Mouse (Mus musculus): ENCODE results near the gene Blnk. TPM values are rescaled to one million over a fixed set of nuclear protein-coding genes. Genes with fewer than 3 reads are reported as not detected.
A peak's percentile ranks its signal among the peaks of the same experiment; 100 is the strongest.

Gene Blnk
- polyA plus RNA-seq, 1 experiment from 2014 or later = 22.6 TPM

DNA sequence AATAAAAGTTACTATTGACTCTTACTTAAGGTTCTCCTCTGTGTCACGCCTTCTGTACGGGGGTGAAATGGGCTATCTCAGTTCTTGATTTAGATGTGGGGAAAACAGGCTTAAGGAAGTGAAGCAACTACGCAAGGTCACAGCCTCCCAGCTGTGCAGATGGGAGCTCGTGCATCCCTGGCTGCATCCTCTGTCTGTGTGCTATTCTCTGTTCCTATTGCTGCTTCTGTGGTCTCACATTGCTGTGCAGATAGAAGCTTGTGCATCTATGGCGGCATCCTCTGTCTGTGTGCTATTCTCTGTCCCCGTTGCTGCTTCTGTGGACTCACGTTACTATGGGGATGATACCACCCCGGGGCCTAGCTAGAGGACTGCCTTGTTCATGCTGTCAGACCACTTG, 32.2 kb upstream of the Blnk start:
- H3K27me3 ChIP-seq (replicated peaks; ENCODE audit: control insufficient read depth, insufficient read depth, low read length) = no peaks in the 10 kb centered on the region
- no peaks in the 10 kb centered on the region for H3K9me3 ChIP-seq (ENCODE audit: control insufficient read depth, low read length)
- H3K27ac ChIP-seq (ENCODE audit: low read length) = no peak overlapping the region
- H3K4me2 ChIP-seq (ENCODE audit: low read depth, low read length) = no peak overlapping the region
- no peak overlapping the region for H3K4me3 ChIP-seq (ENCODE audit: low read length)
- WGBS = 81% methylated on average over 8 of the region's 8 CpGs
- no peaks in the 10 kb centered on the region for H3K36me3 ChIP-seq (ENCODE audit: control insufficient read depth, insufficient read depth, low read length)
- no peak overlapping the region for H3K9ac ChIP-seq (ENCODE audit: low read depth, low read length)
- no peaks in the 10 kb centered on the region for H3K4me1 ChIP-seq (ENCODE audit: control insufficient read depth, insufficient read depth, low read length)
- ATAC-seq = no peak

GRCm38 (mm10) chr19:41022244-41022643, 27.9 kb upstream of the Blnk start:
- no peak for ATAC-seq
- Histone ChIP-seq H3K9me3 (ENCODE audit: control insufficient read depth, low read length) (no peaks in the 10 kb centered on the region), H3K4me3 (ENCODE audit: low read length) (no peak overlapping the region), H3K27ac (ENCODE audit: low read length) (no peak overlapping the region), H3K4me1 (ENCODE audit: control insufficient read depth, insufficient read depth, low read length) (no peaks in the 10 kb centered on the region), H3K36me3 (ENCODE audit: control insufficient read depth, insufficient read depth, low read length) (no peaks in the 10 kb centered on the region), H3K9ac (ENCODE audit: low read depth, low read length) (no peak overlapping the region), H3K4me2 (ENCODE audit: low read depth, low read length) (no peak overlapping the region), H3K27me3 (replicated peaks; ENCODE audit: control insufficient read depth, insufficient read depth, low read length) (no peaks in the 10 kb centered on the region)
- 81% methylated on average over 4 of the region's 4 CpGs for WGBS

DNA sequence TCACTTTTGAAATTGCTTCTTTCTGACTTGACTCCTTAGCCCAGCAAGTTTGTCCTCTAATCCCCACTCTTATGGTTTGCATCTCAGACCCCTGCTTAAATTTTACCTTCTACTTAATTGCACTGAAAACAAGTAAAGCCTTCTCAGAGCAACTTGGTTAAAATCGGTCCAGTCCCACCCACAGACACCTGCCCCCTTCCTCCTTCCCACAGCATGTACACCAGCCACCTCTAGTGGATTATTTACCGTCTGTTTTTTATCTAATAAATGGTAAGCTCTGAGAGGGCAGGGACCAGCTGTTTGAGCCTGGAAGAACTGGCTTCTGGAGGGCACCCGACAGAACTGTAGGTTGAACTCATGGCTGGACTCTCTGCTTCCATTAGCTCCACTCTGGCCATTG, 26.2 kb upstream of the Blnk start:
- 57% methylated on average over 3 of the region's 3 CpGs for WGBS
- Histone ChIP-seq H3K4me3 (ENCODE audit: low read length) (no peak overlapping the region), H3K9ac (ENCODE audit: low read depth, low read length) (no peak overlapping the region), H3K4me1 (ENCODE audit: control insufficient read depth, insufficient read depth, low read length) (0 out of 2 replicates have a peak, but pooled peaks cover 3% of the 10 kb centered on the region), H3K4me2 (ENCODE audit: low read depth, low read length) (no peak overlapping the region), H3K36me3 (ENCODE audit: control insufficient read depth, insufficient read depth, low read length) (no peaks in the 10 kb centered on the region), H3K27ac (ENCODE audit: low read length) (no peak overlapping the region), H3K9me3 (ENCODE audit: control insufficient read depth, low read length) (no peaks in the 10 kb centered on the region), H3K27me3 (replicated peaks; ENCODE audit: control insufficient read depth, insufficient read depth, low read length) (no peaks in the 10 kb centered on the region)
- no peak for ATAC-seq

DNA sequence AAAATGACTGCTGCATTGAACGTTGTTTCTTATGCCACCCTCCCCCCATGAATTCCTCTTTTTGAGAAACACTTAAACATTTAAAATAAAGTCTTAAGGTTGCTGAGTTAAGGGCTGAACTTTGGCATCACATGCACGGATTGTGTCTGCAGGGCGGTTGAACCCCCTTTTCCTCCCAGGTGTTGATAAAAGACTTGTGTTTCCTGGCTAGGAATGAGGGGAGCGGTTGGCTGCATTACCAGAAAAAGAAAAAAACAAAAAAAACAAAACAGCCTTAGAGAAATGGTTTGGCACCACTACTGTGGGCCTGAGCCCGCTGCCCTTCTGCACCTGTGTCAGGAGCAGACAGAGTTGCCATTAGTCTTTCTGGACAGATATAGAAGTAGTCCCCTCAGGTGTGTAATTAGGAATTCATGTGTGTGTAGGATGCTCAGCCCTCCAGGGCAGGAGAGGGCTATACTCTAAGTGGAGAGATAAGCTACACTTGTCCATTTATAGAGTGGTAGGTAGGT, 24.9 kb upstream of the Blnk start:
- no peak for ATAC-seq
- Histone ChIP-seq H3K36me3 (ENCODE audit: control insufficient read depth, insufficient read depth, low read length) (no peaks in the 10 kb centered on the region), H3K9ac (ENCODE audit: low read depth, low read length) (no peak overlapping the region), H3K4me3 (ENCODE audit: low read length) (no peak overlapping the region), H3K4me1 (ENCODE audit: control insufficient read depth, insufficient read depth, low read length) (0 out of 2 replicates have a peak, but pooled peaks cover 3% of the 10 kb centered on the region), H3K4me2 (ENCODE audit: low read depth, low read length) (no peak overlapping the region), H3K27ac (ENCODE audit: low read length) (no peak overlapping the region), H3K27me3 (replicated peaks; ENCODE audit: control insufficient read depth, insufficient read depth, low read length) (no peaks in the 10 kb centered on the region), H3K9me3 (ENCODE audit: control insufficient read depth, low read length) (no peaks in the 10 kb centered on the region)
- 70% methylated on average over 5 of the region's 5 CpGs for WGBS

GRCm38 (mm10) chr19:41015951-41016716, 21.8 kb upstream of the Blnk start:
- ATAC-seq = peak; percentile 46; the same call in 1 of the 2 replicates
- H3K9ac ChIP-seq (ENCODE audit: low read depth, low read length) = peak overlapping the region; percentile 55; the same call in 1 of the 2 replicates
- H3K4me3 ChIP-seq (ENCODE audit: low read length) = peak overlapping the region; percentile 27
- no peak overlapping the region for H3K27ac ChIP-seq (ENCODE audit: low read length)
- H3K27me3 ChIP-seq (replicated peaks; ENCODE audit: control insufficient read depth, insufficient read depth, low read length) = no peaks in the 10 kb centered on the region
- WGBS = 17% methylated on average over 14 of the region's 14 CpGs
- H3K4me2 ChIP-seq (ENCODE audit: low read depth, low read length) = peak overlapping the region; percentile 55
- no peaks in the 10 kb centered on the region for H3K9me3 ChIP-seq (ENCODE audit: control insufficient read depth, low read length)
- H3K4me1 ChIP-seq (ENCODE audit: control insufficient read depth, insufficient read depth, low read length) = peaks cover 14% of the 10 kb centered on the region; the same call in 1 of the 2 replicates
- no peaks in the 10 kb centered on the region for H3K36me3 ChIP-seq (ENCODE audit: control insufficient read depth, insufficient read depth, low read length)

- H3K4me1 ChIP-seq (ENCODE audit: control insufficient read depth, insufficient read depth, low read length) = peaks cover 14% of the 10 kb centered on the region; the same call in 1 of the 2 replicates
- 20% methylated on average over 9 of the region's 9 CpGs for WGBS
- no peak overlapping the region for H3K9ac ChIP-seq (ENCODE audit: low read depth, low read length)
- no peaks in the 10 kb centered on the region for H3K9me3 ChIP-seq (ENCODE audit: control insufficient read depth, low read length)
- H3K36me3 ChIP-seq (ENCODE audit: control insufficient read depth, insufficient read depth, low read length) = no peaks in the 10 kb centered on the region
- H3K4me3 ChIP-seq (ENCODE audit: low read length) = no peak overlapping the region
- H3K27me3 ChIP-seq (replicated peaks; ENCODE audit: control insufficient read depth, insufficient read depth, low read length) = no peaks in the 10 kb centered on the region
- ATAC-seq = no peak
- H3K4me2 ChIP-seq (ENCODE audit: low read depth, low read length) = no peak overlapping the region
- no peak overlapping the region for H3K27ac ChIP-seq (ENCODE audit: low read length)
These were observed 19.7 kb upstream of the Blnk start for GRCm38 (mm10) chr19:41014003-41014402.

GRCm38 (mm10) chr19:41013591-41013990, 19.3 kb upstream of the Blnk start:
- H3K4me2 ChIP-seq (ENCODE audit: low read depth, low read length) = 0 out of 2 replicates have a peak overlapping the region, but pooled peaks have one; percentile 14
- no peaks in the 10 kb centered on the region for H3K27me3 ChIP-seq (replicated peaks; ENCODE audit: control insufficient read depth, insufficient read depth, low read length)
- H3K9ac ChIP-seq (ENCODE audit: low read depth, low read length) = no peak overlapping the region
- no peak overlapping the region for H3K27ac ChIP-seq (ENCODE audit: low read length)
- no peak overlapping the region for H3K4me3 ChIP-seq (ENCODE audit: low read length)
- H3K36me3 ChIP-seq (ENCODE audit: control insufficient read depth, insufficient read depth, low read length) = no peaks in the 10 kb centered on the region
- peaks cover 14% of the 10 kb centered on the region; the same call in 1 of the 2 replicates for H3K4me1 ChIP-seq (ENCODE audit: control insufficient read depth, insufficient read depth, low read length)
- ATAC-seq = peak; percentile 73
- 4% methylated on average over 5 of the region's 5 CpGs for WGBS
- H3K9me3 ChIP-seq (ENCODE audit: control insufficient read depth, low read length) = no peaks in the 10 kb centered on the region

DNA sequence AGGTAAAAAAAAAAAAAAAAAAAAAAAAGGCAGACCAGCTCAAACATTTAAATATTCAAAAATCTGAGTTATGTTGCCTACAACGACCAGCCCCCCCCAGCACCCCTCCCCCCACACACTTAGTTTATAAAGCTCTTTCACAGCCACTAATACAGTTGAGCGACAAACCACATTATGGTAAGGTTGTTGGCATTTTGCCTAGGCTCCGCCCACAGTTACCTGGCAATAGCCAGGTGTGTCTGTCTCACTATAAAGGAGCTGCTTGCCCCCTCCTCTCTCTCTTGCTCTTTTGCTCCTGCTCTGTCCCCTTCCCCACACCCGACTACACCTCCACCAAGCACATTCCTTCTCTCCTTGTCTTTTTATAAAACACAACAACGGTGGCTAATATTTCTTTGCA, 17.3 kb upstream of the Blnk start:
- H3K9ac ChIP-seq (ENCODE audit: low read depth, low read length) = no peak overlapping the region
- no peaks in the 10 kb centered on the region for H3K36me3 ChIP-seq (ENCODE audit: control insufficient read depth, insufficient read depth, low read length)
- H3K9me3 ChIP-seq (ENCODE audit: control insufficient read depth, low read length) = no peaks in the 10 kb centered on the region
- peaks cover 16% of the 10 kb centered on the region; the same call in 1 of the 2 replicates for H3K4me1 ChIP-seq (ENCODE audit: control insufficient read depth, insufficient read depth, low read length)
- no peak overlapping the region for H3K4me3 ChIP-seq (ENCODE audit: low read length)
- no peak overlapping the region for H3K27ac ChIP-seq (ENCODE audit: low read length)
- ATAC-seq = no peak
- 27% methylated on average over 5 of the region's 5 CpGs for WGBS
- no peaks in the 10 kb centered on the region for H3K27me3 ChIP-seq (replicated peaks; ENCODE audit: control insufficient read depth, insufficient read depth, low read length)
- H3K4me2 ChIP-seq (ENCODE audit: low read depth, low read length) = no peak overlapping the region

DNA sequence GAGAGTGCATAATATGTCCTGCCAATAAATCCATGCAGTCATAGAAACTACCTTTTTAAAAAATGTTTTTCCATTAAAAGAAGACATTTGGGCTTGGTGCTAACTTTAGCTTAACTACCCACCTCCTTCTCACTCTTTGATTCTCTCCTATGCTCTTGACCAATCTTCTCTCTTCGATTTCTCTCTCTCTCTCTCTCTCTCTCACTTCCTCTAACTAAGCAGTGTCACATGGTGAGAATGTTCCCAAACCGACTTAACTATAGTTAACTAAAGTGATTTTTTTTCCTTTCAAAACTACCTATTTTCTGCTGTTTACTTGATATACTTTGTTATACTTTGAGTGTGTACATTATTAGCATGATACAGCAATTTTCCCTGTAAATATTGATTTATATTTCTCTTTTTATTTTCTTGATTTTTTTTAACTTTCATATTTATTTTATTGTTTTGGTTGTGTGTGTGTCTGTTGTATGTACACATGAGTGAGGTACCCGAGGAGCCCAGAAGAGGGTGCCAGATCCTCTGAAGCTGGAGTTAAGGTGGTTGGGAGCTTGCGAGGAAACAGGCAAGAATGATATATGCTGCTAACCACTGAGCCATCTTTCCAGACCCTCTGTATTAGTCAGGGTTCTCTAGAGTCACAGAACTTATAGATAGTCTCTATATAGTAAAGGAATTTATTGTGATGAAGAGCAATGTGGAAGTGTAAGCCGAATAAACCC, 14.5 kb upstream of the Blnk start:
- Histone ChIP-seq H3K9me3 (ENCODE audit: control insufficient read depth, low read length) (no peaks in the 10 kb centered on the region), H3K27me3 (replicated peaks; ENCODE audit: control insufficient read depth, insufficient read depth, low read length) (no peaks in the 10 kb centered on the region), H3K9ac (ENCODE audit: low read depth, low read length) (no peak overlapping the region), H3K4me1 (ENCODE audit: control insufficient read depth, insufficient read depth, low read length) (peaks cover 15% of the 10 kb centered on the region; the same call in 1 of the 2 replicates), H3K4me3 (ENCODE audit: low read length) (no peak overlapping the region), H3K4me2 (ENCODE audit: low read depth, low read length) (no peak overlapping the region), H3K36me3 (ENCODE audit: control insufficient read depth, insufficient read depth, low read length) (no peaks in the 10 kb centered on the region), H3K27ac (ENCODE audit: low read length) (no peak overlapping the region)
- no peak for ATAC-seq
- 91% methylated on average over 5 of the region's 5 CpGs for WGBS

All from intestine, embryonic 16.5 days (tissue).